11 mouse cellular contexts compared by ENCODE assay signal in the genomic region with DNA sequence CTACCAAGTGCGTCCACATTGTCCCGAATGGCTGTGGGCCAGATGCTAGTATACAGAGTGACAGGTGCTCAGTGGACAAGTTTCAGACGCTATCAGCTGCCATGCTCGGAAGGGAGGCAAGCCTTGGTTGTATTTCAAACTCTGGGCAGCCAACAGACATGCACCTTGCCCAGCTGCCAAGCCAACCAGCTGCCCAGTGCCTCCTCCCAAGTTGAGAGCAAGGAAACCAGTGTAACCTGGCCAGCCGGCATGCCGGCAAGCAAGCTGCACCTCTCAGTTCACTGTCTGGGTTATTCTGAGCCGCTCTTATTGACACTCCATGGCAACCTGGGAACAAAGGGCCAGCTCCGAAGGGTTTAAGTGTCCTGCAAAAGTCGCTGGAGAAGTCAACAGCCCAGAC. TPM values are rescaled to one million over a fixed set of nuclear protein-coding genes. Genes with fewer than 3 reads are reported as not detected.
DNase-seq lines count a peak whose midpoint lies in the region; ATAC-seq lines count a peak whose summit lies in the region.
"Had no signal": no experiment of that assay in that cellular context is flagged by ENCODE, and none has a peak within 500 bp of the region (broad histone marks: within the 10 kb centered on the region; RNA-seq: fewer than 3 reads in every experiment).

No protein-coding gene starts in this region.

- H3K9me3 ChIP-seq in heart, embryonic 14.5 days (ENCODE audit: control insufficient read depth, low read length) = no peaks in the 10 kb centered on the region
- H3K9me3 ChIP-seq in lung, embryonic 15.5 days = no peaks in the 10 kb centered on the region
- H3K9me3 ChIP-seq in hindbrain, embryonic 11.5 days (ENCODE audit: control insufficient read depth, low read length) = no peaks in the 10 kb centered on the region

- H3K4me2 ChIP-seq in heart, embryonic 14.5 days (ENCODE audit: low read length) = peak overlapping the region; percentile 42; the same call in 1 of the 2 replicates
- no peak overlapping the region for H3K4me2 ChIP-seq in lung, embryonic 15.5 days
- no peak overlapping the region for H3K4me2 ChIP-seq in hindbrain, embryonic 11.5 days (replicated peaks; ENCODE audit: low read depth, low read length)

- peak; percentile 22 for DNase-seq in adrenal gland, adult 2 months
- no peak for DNase-seq in adrenal gland, adult 18-20 months (ENCODE audit: low spot score in 2 of 2)
- peak; percentile 48 to 59 for DNase-seq in cerebellum, postnatal 14 days
- no peak for DNase-seq in hindbrain, embryonic 11.5 days (ENCODE audit: low spot score)
- no peak for DNase-seq in ovary, postnatal 10 days (ENCODE audit: low spot score)
- DNase-seq in urinary bladder, postnatal 10 days (ENCODE audit: low spot score) = no peak

- WGBS in heart, embryonic 14.5 days = 25% methylated on average over 9 of the region's 9 CpGs
- 71% methylated on average over 9 of the region's 9 CpGs for WGBS in lung, embryonic 15.5 days
- WGBS in hindbrain, embryonic 11.5 days = 87% methylated on average over 9 of the region's 9 CpGs

- peaks cover 47 to 60% of the 10 kb centered on the region in 2 experiments for H3K4me1 ChIP-seq in heart, embryonic 14.5 days (ENCODE audit: control insufficient read depth in 2 of 2, insufficient read depth in 2 of 2, low read length in 2 of 2)
- peaks cover 46% of the 10 kb centered on the region for H3K4me1 ChIP-seq in lung, embryonic 15.5 days
- H3K4me1 ChIP-seq in hindbrain, embryonic 11.5 days (replicated peaks; ENCODE audit: control insufficient read depth, insufficient read depth, low read length) = no peaks in the 10 kb centered on the region

- H3K4me3 ChIP-seq in heart, embryonic 14.5 days (ENCODE audit: control insufficient read depth in 1 of 2, insufficient read depth in 1 of 2, low read depth in 1 of 2, low read length in 2 of 2) = no peak overlapping the region
- H3K4me3 ChIP-seq in lung, embryonic 15.5 days = no peak overlapping the region
- no peak overlapping the region for H3K4me3 ChIP-seq in hindbrain, embryonic 11.5 days (ENCODE audit: low read depth, low read length)

- H3K27me3 ChIP-seq in heart, embryonic 14.5 days (ENCODE audit: control insufficient read depth, insufficient read depth, low read length) = no peaks in the 10 kb centered on the region
- H3K27me3 ChIP-seq in lung, embryonic 15.5 days = no peaks in the 10 kb centered on the region
- no peaks in the 10 kb centered on the region for H3K27me3 ChIP-seq in hindbrain, embryonic 11.5 days (ENCODE audit: control insufficient read depth, insufficient read depth, low read length)

- no peak overlapping the region for H3K9ac ChIP-seq in heart, embryonic 14.5 days (ENCODE audit: low read length)
- no peak overlapping the region for H3K9ac ChIP-seq in lung, embryonic 15.5 days
- no peak overlapping the region for H3K9ac ChIP-seq in hindbrain, embryonic 11.5 days (ENCODE audit: low read depth, low read length)

- no peak for ATAC-seq in heart, embryonic 14.5 days (ENCODE audit: insufficient number of reproducible peaks, insufficient read depth, low FRiP score, low read depth)
- ATAC-seq in lung, embryonic 15.5 days (ENCODE audit: borderline replicate concordance, extremely low read depth, low FRiP score, low TSS enrichment) = no peak
- no peak for ATAC-seq in hindbrain, embryonic 11.5 days (ENCODE audit: low FRiP score)

- no peaks in the 10 kb centered on the region for H3K36me3 ChIP-seq in heart, embryonic 14.5 days (ENCODE audit: control insufficient read depth, insufficient read depth, low read length)
- no peaks in the 10 kb centered on the region for H3K36me3 ChIP-seq in lung, embryonic 15.5 days
- H3K36me3 ChIP-seq in hindbrain, embryonic 11.5 days (ENCODE audit: control insufficient read depth, insufficient read depth, low read length) = no peaks in the 10 kb centered on the region

- peak overlapping the region; percentile 62 to 78 for H3K27ac ChIP-seq in heart, embryonic 14.5 days (replicated peaks in 1 of 2; ENCODE audit: control insufficient read depth in 1 of 2, insufficient read depth in 1 of 2, low read depth in 2 of 2, low read length in 2 of 2)
- peak overlapping the region; percentile 38; the same call in 1 of the 2 replicates for H3K27ac ChIP-seq in lung, embryonic 15.5 days
- H3K27ac ChIP-seq in hindbrain, embryonic 11.5 days (ENCODE audit: low read depth, low read length) = no peak overlapping the region
- H3K27ac ChIP-seq: macrophage had no signal

RNA-seq across cellular contexts. Expression of a gene that starts 19.4 kb away (rescaled TPM):
- not detected for total RNA-seq in adrenal gland, adult 2 months (2021)
- not detected in 2 replicates for polyA plus RNA-seq in adrenal gland, adult 2 months (2012; rRNA removed)
- not detected for total RNA-seq in adrenal gland, adult 18-20 months (2021)
- polyA plus RNA-seq in heart, embryonic 14.5 days (2014; fragmentation: Nextera tagmentation; extraction: Ambion mirVana) = not detected in 2 replicates
- polyA plus RNA-seq in lung, embryonic 15.5 days (2015; fragmentation: Nextera tagmentation; extraction: Ambion mirVana) = not detected in 2 replicates
- 0.15 TPM in 1 of 2 replicates, not detected in the other for polyA plus RNA-seq in hindbrain, embryonic 11.5 days (2014; fragmentation: Nextera tagmentation; extraction: Ambion mirVana)
- polyA plus RNA-seq: embryonic facial prominence, embryonic 11.5 days; macrophage; small intestine, adult 2 months had no signal

Comparison
In these comparisons a context has a peak if more than half of its experiments do, and no peak if none do; other contexts are left out.
1. DNase-seq: peak in adrenal gland, adult 2 months (single experiment) and cerebellum, postnatal 14 days (2 of 2); none in adrenal gland, adult 18-20 months (0 of 2), hindbrain, embryonic 11.5 days (single experiment), ovary, postnatal 10 days (single experiment) and urinary bladder, postnatal 10 days (single experiment).